Mouse (Mus musculus) stomach, embryonic 15.5 days (tissue): ENCODE measurements around the gene Mertk. TPM values are rescaled to one million over a fixed set of nuclear protein-coding genes. Genes with fewer than 3 reads are reported as not detected.

Source experiments
- ATAC-seq: fragments of 200-750 bp; cut with Nextera tagmentation; 2 replicates; pipeline ENCODE4 v1.8.0; 2017; ENCODE audit warnings: low read depth, moderate number of reproducible peaks, moderate TSS enrichment; ENCODE audit not compliant: insufficient read depth, low FRiP score
- H3K27ac ChIP-seq: fragments of 300-500 bp; sonication (generic); 2 replicates; pipeline ENCODE4 v1.5.1; 2015; ENCODE audit warnings: mild to moderate bottlenecking, inconsistent platforms
- H3K27me3 ChIP-seq: fragments of 300-500 bp; sonication (generic); replicated peaks from 2 replicates; pipeline ENCODE4 v1.6.1; 2015; ENCODE audit warnings: inconsistent platforms
- H3K36me3 ChIP-seq: fragments of 300-500 bp; sonication (generic); 2 replicates; pipeline ENCODE4 v1.6.1; 2015; ENCODE audit warnings: inconsistent platforms
- H3K4me1 ChIP-seq: fragments of 300-500 bp; sonication (generic); 2 replicates; pipeline ENCODE4 v1.6.1; 2015; ENCODE audit warnings: inconsistent platforms
- H3K4me2 ChIP-seq: fragments of 300-500 bp; sonication (generic); 2 replicates; pipeline ENCODE4 v1.6.1; 2015; ENCODE audit warnings: mild to moderate bottlenecking, inconsistent platforms
- H3K4me3 ChIP-seq: fragments of 300-500 bp; sonication (generic); replicated peaks from 2 replicates; pipeline ENCODE4 v1.5.1; 2015; ENCODE audit warnings: inconsistent platforms
- H3K9ac ChIP-seq: fragments of 300-500 bp; sonication (generic); 2 replicates; pipeline ENCODE4 v1.6.1; 2015; ENCODE audit warnings: inconsistent platforms
- H3K9me3 ChIP-seq: fragments of 300-500 bp; sonication (generic); 2 replicates; pipeline ENCODE4 v1.6.1; 2016; ENCODE audit warnings: inconsistent platforms
- WGBS: fragments of 180-500 bp; shearing (Covaris S2); methylation state at CpG from one replicate; pipeline ENCODE4 v1.1.7; 2015; 5-methylcytosine and 5-hydroxymethylcytosine counted together
- polyA plus RNA-seq: library from polyadenylated mRNA; unstranded; fragments of >200 nt; fragmentation: Nextera tagmentation; extraction: Ambion mirVana; gene quantifications from 2 replicates; pipeline ENCODE4 v1.2.1, GENCODE M21; 2015

Mertk gene
- polyA plus RNA-seq, 1 experiment from 2014 or later: 6.4 TPM

GRCm38 (mm10) chr2:128771750-128772338, 73.1 kb downstream of the Mertk start:
- 88% methylated on average over 7 of the region's 7 CpGs for WGBS
- ATAC-seq: no peak
- Histone ChIP-seq H3K4me1 (no peaks in the 10 kb centered on the region), H3K36me3 (no peaks in the 10 kb centered on the region), H3K27me3 (no peaks in the 10 kb centered on the region), H3K9ac (no peak overlapping the region), H3K4me2 (no peak overlapping the region), H3K4me3 (no peak overlapping the region), H3K9me3 (no peaks in the 10 kb centered on the region), H3K27ac (no peak overlapping the region)

- H3K9me3 ChIP-seq: no peaks in the 10 kb centered on the region
- WGBS: 84% methylated on average over 5 of the region's 5 CpGs
- H3K36me3 ChIP-seq: no peaks in the 10 kb centered on the region
- ATAC-seq: no peak
- H3K4me3 ChIP-seq: no peak overlapping the region
- H3K27ac ChIP-seq: no peak overlapping the region
- no peaks in the 10 kb centered on the region for H3K27me3 ChIP-seq
- no peaks in the 10 kb centered on the region for H3K4me1 ChIP-seq
- H3K9ac ChIP-seq: no peak overlapping the region
- H3K4me2 ChIP-seq: no peak overlapping the region
Observed at GRCm38 (mm10) chr2:128782231-128782630, 83.5 kb downstream of the Mertk start.

DNA sequence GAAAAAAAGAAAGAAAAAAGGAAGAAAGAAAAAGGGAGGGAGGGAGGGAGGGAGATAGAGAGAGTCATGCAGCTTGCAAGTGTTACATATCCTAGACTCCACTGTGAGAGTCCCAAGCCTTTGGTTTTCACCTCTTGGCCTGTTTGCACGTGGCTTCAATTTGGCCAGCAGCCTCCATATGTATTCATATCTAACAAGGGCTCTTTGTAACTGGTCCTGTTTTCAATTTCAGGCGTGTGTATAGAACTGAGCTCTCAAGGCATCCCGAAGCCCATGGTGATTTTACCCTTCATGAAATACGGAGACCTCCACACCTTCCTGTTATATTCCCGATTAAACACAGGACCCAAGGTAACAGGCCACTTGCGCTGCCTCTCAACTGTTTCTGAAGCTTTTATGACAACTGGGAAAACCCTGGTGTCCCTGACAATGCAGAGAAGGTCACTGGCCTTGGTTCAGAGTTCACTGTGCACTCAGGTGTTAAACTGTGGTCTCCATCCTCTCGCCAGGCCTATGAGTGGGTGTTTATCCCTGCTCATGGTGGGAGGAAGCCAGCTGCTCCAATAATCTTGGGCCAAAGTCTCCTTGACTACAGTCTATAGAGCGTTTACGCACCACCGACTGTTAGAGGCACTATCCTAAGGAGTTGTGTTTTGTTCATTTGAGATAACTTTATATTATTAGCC, 85.0 kb downstream of the Mertk start:
- Histone ChIP-seq H3K27ac (no peak overlapping the region), H3K9me3 (no peaks in the 10 kb centered on the region), H3K9ac (no peak overlapping the region), H3K4me1 (no peaks in the 10 kb centered on the region), H3K4me3 (no peak overlapping the region), H3K27me3 (no peaks in the 10 kb centered on the region), H3K36me3 (no peaks in the 10 kb centered on the region), H3K4me2 (no peak overlapping the region)
- no peak for ATAC-seq
- WGBS: 88% methylated on average over 10 of the region's 10 CpGs

DNA sequence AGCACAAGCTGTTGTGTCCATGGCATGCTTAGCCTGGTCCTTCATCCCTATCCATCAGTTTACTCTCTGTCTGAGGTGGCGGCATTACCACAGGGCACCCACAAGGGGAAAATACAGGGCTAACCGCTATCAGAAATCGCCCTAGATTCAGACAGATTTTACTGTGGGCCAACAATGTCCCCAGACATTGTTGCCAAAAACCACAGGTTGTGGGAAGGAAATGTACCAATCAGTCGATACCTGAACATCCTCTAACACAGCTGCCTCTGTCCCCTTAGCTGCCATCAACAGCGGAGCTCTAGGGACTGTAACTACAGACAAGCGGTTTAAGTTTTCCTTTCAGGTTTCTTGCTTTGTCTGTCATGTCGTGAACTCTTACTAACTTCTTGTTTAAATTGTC, 86.1 kb downstream of the Mertk start:
- no peak for ATAC-seq
- no peak overlapping the region for H3K4me3 ChIP-seq
- no peak overlapping the region for H3K4me2 ChIP-seq
- 89% methylated on average over 7 of the region's 7 CpGs for WGBS
- no peaks in the 10 kb centered on the region for H3K36me3 ChIP-seq
- no peaks in the 10 kb centered on the region for H3K9me3 ChIP-seq
- H3K27me3 ChIP-seq: no peaks in the 10 kb centered on the region
- H3K9ac ChIP-seq: no peak overlapping the region
- no peaks in the 10 kb centered on the region for H3K4me1 ChIP-seq
- H3K27ac ChIP-seq: no peak overlapping the region

GRCm38 (mm10) chr2:128786341-128786740, 87.6 kb downstream of the Mertk start:
- H3K36me3 ChIP-seq: 0 out of 2 replicates have a peak, but pooled peaks cover 3% of the 10 kb centered on the region
- 82% methylated on average over 5 of the region's 5 CpGs for WGBS
- H3K9me3 ChIP-seq: no peaks in the 10 kb centered on the region
- H3K4me2 ChIP-seq: no peak overlapping the region
- no peak overlapping the region for H3K27ac ChIP-seq
- ATAC-seq: no peak
- no peak overlapping the region for H3K4me3 ChIP-seq
- H3K27me3 ChIP-seq: no peaks in the 10 kb centered on the region
- no peak overlapping the region for H3K9ac ChIP-seq
- H3K4me1 ChIP-seq: no peaks in the 10 kb centered on the region

GRCm38 (mm10) chr2:128786795-128787194, 88.0 kb downstream of the Mertk start:
- H3K27me3 ChIP-seq: no peaks in the 10 kb centered on the region
- H3K9me3 ChIP-seq: no peaks in the 10 kb centered on the region
- H3K4me1 ChIP-seq: no peaks in the 10 kb centered on the region
- no peak overlapping the region for H3K4me2 ChIP-seq
- H3K4me3 ChIP-seq: no peak overlapping the region
- H3K36me3 ChIP-seq: 0 out of 2 replicates have a peak, but pooled peaks cover 3% of the 10 kb centered on the region
- no peak overlapping the region for H3K9ac ChIP-seq
- H3K27ac ChIP-seq: no peak overlapping the region
- no peak for ATAC-seq
- WGBS: 83% methylated on average over 1 of the region's 1 CpGs

DNA sequence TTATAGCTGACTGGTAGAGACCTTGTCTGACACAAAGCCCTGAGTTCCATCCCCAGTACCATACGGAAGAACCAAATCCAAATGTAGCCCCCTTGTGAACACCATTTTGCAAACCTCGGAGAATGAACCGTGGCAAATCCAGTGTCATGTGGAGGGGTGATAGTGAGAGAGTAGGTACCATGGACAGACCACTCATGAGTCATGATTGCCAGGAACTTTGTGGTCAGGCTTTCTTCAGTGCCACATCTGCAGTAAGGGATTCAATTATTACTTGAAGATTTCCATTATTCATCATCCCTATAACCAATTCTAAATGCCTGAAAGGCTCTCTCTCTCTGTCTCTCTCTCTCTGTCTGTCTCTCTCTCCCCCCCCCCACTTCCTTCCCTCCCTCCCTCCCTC, 89.0 kb downstream of the Mertk start:
- no peaks in the 10 kb centered on the region for H3K27me3 ChIP-seq
- WGBS: 91% methylated on average over 3 of the region's 3 CpGs
- no peak overlapping the region for H3K4me2 ChIP-seq
- ATAC-seq: no peak
- no peaks in the 10 kb centered on the region for H3K9me3 ChIP-seq
- peaks cover 5% of the 10 kb centered on the region; the same call in 1 of the 2 replicates for H3K36me3 ChIP-seq
- H3K27ac ChIP-seq: no peak overlapping the region
- no peaks in the 10 kb centered on the region for H3K4me1 ChIP-seq
- no peak overlapping the region for H3K4me3 ChIP-seq
- no peak overlapping the region for H3K9ac ChIP-seq

GRCm38 (mm10) chr2:128790875-128791614, 92.3 kb downstream of the Mertk start:
- Histone ChIP-seq H3K27ac (no peak overlapping the region), H3K36me3 (peaks cover 10% of the 10 kb centered on the region; the same call in 1 of the 2 replicates), H3K4me1 (no peaks in the 10 kb centered on the region), H3K27me3 (no peaks in the 10 kb centered on the region), H3K9ac (no peak overlapping the region), H3K4me2 (no peak overlapping the region), H3K9me3 (no peaks in the 10 kb centered on the region), H3K4me3 (no peak overlapping the region)
- no peak for ATAC-seq
- WGBS: 73% methylated on average over 11 of the region's 11 CpGs

- Histone ChIP-seq H3K4me3 (no peak overlapping the region), H3K36me3 (peaks cover 10% of the 10 kb centered on the region; the same call in 1 of the 2 replicates), H3K9ac (no peak overlapping the region), H3K27ac (no peak overlapping the region), H3K4me1 (no peaks in the 10 kb centered on the region), H3K27me3 (no peaks in the 10 kb centered on the region), H3K9me3 (no peaks in the 10 kb centered on the region), H3K4me2 (no peak overlapping the region)
- WGBS: 86% methylated on average over 6 of the region's 6 CpGs
- no peak for ATAC-seq
Observed at GRCm38 (mm10) chr2:128793958-128794357, 95.2 kb downstream of the Mertk start.

GRCm38 (mm10) chr2:128796463-128796862, 97.7 kb downstream of the Mertk start:
- peaks cover 11% of the 10 kb centered on the region; the same call in 1 of the 2 replicates for H3K36me3 ChIP-seq
- WGBS: 69% methylated on average over 6 of the region's 6 CpGs
- no peak for ATAC-seq

DNA sequence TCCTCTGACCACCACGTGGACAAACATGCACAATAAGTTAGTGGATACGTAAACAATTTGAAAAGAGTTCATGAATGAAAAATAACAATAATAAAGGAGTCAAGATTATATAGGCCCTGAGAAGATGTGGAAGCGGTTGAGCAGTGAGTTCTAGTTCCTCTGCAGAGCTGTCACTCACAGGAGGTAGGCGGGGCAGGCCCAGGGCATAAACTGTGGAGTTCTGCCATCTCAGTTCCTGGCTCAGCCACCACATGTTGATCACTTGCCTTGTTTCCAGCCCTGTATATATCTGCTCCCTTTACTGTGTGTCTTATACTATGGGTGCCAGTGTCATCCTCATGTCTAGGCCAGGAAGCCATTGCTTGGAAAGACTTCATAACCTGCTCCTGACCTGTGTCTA, 104.7 kb downstream of the Mertk start:
- Histone ChIP-seq H3K9me3 (no peaks in the 10 kb centered on the region), H3K4me3 (no peak overlapping the region), H3K36me3 (peaks cover 12% of the 10 kb centered on the region; the same call in 1 of the 2 replicates), H3K9ac (no peak overlapping the region), H3K27ac (no peak overlapping the region), H3K4me2 (no peak overlapping the region), H3K4me1 (no peaks in the 10 kb centered on the region), H3K27me3 (no peaks in the 10 kb centered on the region)
- ATAC-seq: no peak
- WGBS: 88% methylated on average over 4 of the region's 4 CpGs

More at GRCm38 (mm10) chr2:128796463-128796862, 97.7 kb downstream of the Mertk start:
- Histone ChIP-seq H3K9me3 (no peaks in the 10 kb centered on the region), H3K27me3 (no peaks in the 10 kb centered on the region), H3K9ac (no peak overlapping the region), H3K4me2 (no peak overlapping the region), H3K4me3 (no peak overlapping the region), H3K27ac (no peak overlapping the region), H3K4me1 (no peaks in the 10 kb centered on the region)

- no peak for ATAC-seq
- WGBS: 52% methylated on average over 4 of the region's 4 CpGs
- H3K27me3 ChIP-seq: no peaks in the 10 kb centered on the region
- no peaks in the 10 kb centered on the region for H3K9me3 ChIP-seq
- H3K4me3 ChIP-seq: no peak overlapping the region
- H3K27ac ChIP-seq: no peak overlapping the region
- H3K4me2 ChIP-seq: no peak overlapping the region
- H3K9ac ChIP-seq: no peak overlapping the region
- H3K4me1 ChIP-seq: no peaks in the 10 kb centered on the region
- H3K36me3 ChIP-seq: peaks cover 12% of the 10 kb centered on the region; the same call in 1 of the 2 replicates
Observed at GRCm38 (mm10) chr2:128805341-128805740, 106.6 kb downstream of the Mertk start.
